Mouse (Mus musculus): ENCODE data around the gene Gm21969.

- no peak for TF ChIP-seq CTCF (IDR thresholded peaks at IDR 0.05; ENCODE audit: control insufficient read depth, insufficient read depth, low read length)
- TF ChIP-seq POLR2A (IDR thresholded peaks at IDR 0.05; ENCODE audit: borderline replicate concordance, control insufficient read depth, low read depth, low read length): no peak
Measured at GRCm38 (mm10) chr4:139575673-139576003, 27.3 kb upstream of the Gm21969 start.

Measured in bone marrow, adult 2 months (tissue).